Mouse (Mus musculus): Measurements from ENCODE around the gene Pafah1b1. TPM values are rescaled to one million over a fixed set of nuclear protein-coding genes. Genes with fewer than 3 reads are reported as not detected.

Pafah1b1 gene
- 47.2 and 55.8 TPM in 2 replicates for polyA plus RNA-seq (2016; fragmentation: Nextera tagmentation; extraction: Ambion mirVana)

GRCm38 (mm10) chr11:74724235-74724791 lies at the start of gene Pafah1b1:
Pafah1b1 (minus strand) TSS chr11:74724670.
- under 1% methylated on average over 56 of the region's 56 CpGs for WGBS
- H3K4me3 ChIP-seq, result peak within 1 kb of the TSS; percentile 86
- DNase-seq (ENCODE audit: low spot score), result peak; percentile 96
- H3K9me3 ChIP-seq, result no peaks in the 10 kb centered on the region
- H3K4me1 ChIP-seq, result peaks cover 31% of the 10 kb centered on the region
- no peaks in the 10 kb centered on the region for H3K27me3 ChIP-seq (ENCODE audit: insufficient read depth, poor library complexity, severe bottlenecking)
- H3K27ac ChIP-seq, result peak within 1 kb of the TSS; percentile 100
- H3K36me3 ChIP-seq, result no peaks in the 10 kb centered on the region

GRCm38 (mm10) chr11:74772386-74772785 lies 47.9 kb upstream of the Pafah1b1 start:
- Histone ChIP-seq H3K27me3 (ENCODE audit: insufficient read depth, poor library complexity, severe bottlenecking) (no peaks in the 10 kb centered on the region), H3K9me3 (no peaks in the 10 kb centered on the region), H3K4me3 (no peak overlapping the region), H3K27ac (no peak overlapping the region), H3K4me1 (peaks cover 11% of the 10 kb centered on the region), H3K36me3 (peaks cover 39% of the 10 kb centered on the region)
- no peak for DNase-seq (ENCODE audit: low spot score)
- WGBS, result 84% methylated on average over 2 of the region's 2 CpGs

GRCm38 (mm10) chr11:74771650-74772049 lies 47.2 kb upstream of the Pafah1b1 start:
- H3K36me3 ChIP-seq, result peaks cover 32% of the 10 kb centered on the region
- peaks cover 16% of the 10 kb centered on the region for H3K4me1 ChIP-seq
- H3K27me3 ChIP-seq (ENCODE audit: insufficient read depth, poor library complexity, severe bottlenecking), result no peaks in the 10 kb centered on the region
- 60% methylated on average over 4 of the region's 4 CpGs for whole genome bisulfite sequencing
- H3K4me3 ChIP-seq, result peak overlapping the region; percentile 92
- peak overlapping the region; percentile 96; the same call in 1 of the 2 replicates for H3K27ac ChIP-seq
- no peak for DNase-seq (ENCODE audit: low spot score)
- H3K9me3 ChIP-seq, result no peaks in the 10 kb centered on the region

DNA sequence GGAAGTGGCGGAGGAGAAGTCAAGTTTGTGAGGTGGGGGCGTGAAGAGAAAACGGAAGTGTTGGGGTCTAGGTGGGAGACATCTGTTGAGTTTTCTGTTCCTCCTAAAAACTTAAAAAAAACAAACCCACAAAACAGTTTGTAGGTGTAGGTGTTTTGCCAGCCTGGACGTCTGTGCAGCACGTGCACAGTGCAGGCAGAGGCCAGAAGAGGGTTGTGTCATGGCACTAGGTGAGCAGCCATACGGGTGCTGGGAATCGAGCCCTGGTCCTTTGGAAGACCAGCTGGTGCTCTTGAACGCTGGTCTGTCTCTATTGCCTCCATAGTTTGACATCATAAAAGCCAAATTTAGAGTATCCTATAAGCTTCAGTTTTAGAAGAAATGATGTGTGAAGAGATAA lies 46.8 kb upstream of the Pafah1b1 start:
- no peak for DNase-seq (ENCODE audit: low spot score)
- Histone ChIP-seq H3K4me3 (peak overlapping the region; percentile 92), H3K27me3 (ENCODE audit: insufficient read depth, poor library complexity, severe bottlenecking) (no peaks in the 10 kb centered on the region), H3K4me1 (peaks cover 16% of the 10 kb centered on the region), H3K9me3 (no peaks in the 10 kb centered on the region), H3K27ac (peak overlapping the region; percentile 96), H3K36me3 (peaks cover 31% of the 10 kb centered on the region)
- WGBS, result 12% methylated on average over 8 of the region's 8 CpGs

- DNase-seq (ENCODE audit: low spot score), result peak; percentile 98
- Histone ChIP-seq H3K9me3 (no peaks in the 10 kb centered on the region), H3K27me3 (ENCODE audit: insufficient read depth, poor library complexity, severe bottlenecking) (no peaks in the 10 kb centered on the region), H3K4me3 (peak within 1 kb of the TSS; percentile 92), H3K27ac (peak within 1 kb of the TSS; percentile 96), H3K36me3 (peaks cover 26% of the 10 kb centered on the region), H3K4me1 (peaks cover 16% of the 10 kb centered on the region)
- under 1% methylated on average over 43 of the region's 43 CpGs for WGBS
Observed at GRCm38 (mm10) chr11:74770595-74771207, 46.2 kb upstream of the Pafah1b1 start, which contains the start of gene Mettl16. Mettl16 (plus strand) TSS chr11:74770830.

DNA sequence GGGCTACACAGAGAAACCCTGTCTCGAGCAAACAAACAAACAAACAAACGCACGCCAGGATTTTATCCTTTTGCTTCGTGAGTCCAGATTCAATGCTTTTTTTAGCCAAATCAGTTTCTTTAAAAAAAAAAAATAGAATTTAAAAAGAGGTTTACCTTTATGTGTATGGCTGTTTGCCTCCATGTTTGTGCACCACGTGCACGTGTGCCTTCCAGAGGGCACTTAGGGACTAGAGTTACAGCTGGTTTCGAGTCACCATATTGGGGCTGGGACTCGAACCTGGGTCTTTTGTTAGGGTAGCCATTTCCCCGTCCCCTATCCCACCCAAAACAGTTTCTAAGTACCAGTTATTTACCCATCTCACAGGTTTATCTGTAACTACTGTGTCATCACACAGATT lies 45.6 kb upstream of the Pafah1b1 start:
- Histone ChIP-seq H3K27ac (peak overlapping the region; percentile 96), H3K27me3 (ENCODE audit: insufficient read depth, poor library complexity, severe bottlenecking) (no peaks in the 10 kb centered on the region), H3K36me3 (peaks cover 19% of the 10 kb centered on the region), H3K4me1 (peaks cover 16% of the 10 kb centered on the region), H3K9me3 (no peaks in the 10 kb centered on the region), H3K4me3 (peak overlapping the region; percentile 92)
- DNase-seq (ENCODE audit: low spot score), result no peak
- WGBS, result 79% methylated on average over 9 of the region's 9 CpGs

GRCm38 (mm10) chr11:74768045-74768444 lies 43.6 kb upstream of the Pafah1b1 start:
- no peak for DNase-seq (ENCODE audit: low spot score)
- no peak overlapping the region for H3K27ac ChIP-seq
- H3K4me1 ChIP-seq, result peaks cover 16% of the 10 kb centered on the region
- no peaks in the 10 kb centered on the region for H3K36me3 ChIP-seq
- no peaks in the 10 kb centered on the region for H3K27me3 ChIP-seq (ENCODE audit: insufficient read depth, poor library complexity, severe bottlenecking)
- WGBS, result 32% methylated on average over 6 of the region's 6 CpGs
- no peaks in the 10 kb centered on the region for H3K9me3 ChIP-seq
- H3K4me3 ChIP-seq, result no peak overlapping the region

GRCm38 (mm10) chr11:74767469-74767868 lies 43.0 kb upstream of the Pafah1b1 start:
- H3K27me3 ChIP-seq (ENCODE audit: insufficient read depth, poor library complexity, severe bottlenecking), result no peaks in the 10 kb centered on the region
- H3K27ac ChIP-seq, result 0 out of 2 replicates have a peak overlapping the region, but pooled peaks have one; percentile 5
- H3K4me3 ChIP-seq, result no peak overlapping the region
- no peaks in the 10 kb centered on the region for H3K36me3 ChIP-seq
- H3K4me1 ChIP-seq, result peaks cover 16% of the 10 kb centered on the region
- H3K9me3 ChIP-seq, result no peaks in the 10 kb centered on the region
- WGBS, result 72% methylated on average over 4 of the region's 4 CpGs
- no peak for DNase-seq (ENCODE audit: low spot score)

GRCm38 (mm10) chr11:74763960-74764625 lies 39.6 kb upstream of the Pafah1b1 start:
- Histone ChIP-seq H3K9me3 (no peaks in the 10 kb centered on the region), H3K36me3 (no peaks in the 10 kb centered on the region), H3K27me3 (ENCODE audit: insufficient read depth, poor library complexity, severe bottlenecking) (no peaks in the 10 kb centered on the region), H3K4me3 (no peak overlapping the region), H3K27ac (no peak overlapping the region), H3K4me1 (peaks cover 5% of the 10 kb centered on the region; the same call in 1 of the 2 replicates)
- 77% methylated on average over 10 of the region's 10 CpGs for WGBS
- no peak for DNase-seq (ENCODE audit: low spot score)

GRCm38 (mm10) chr11:74761011-74761705 lies 36.7 kb upstream of the Pafah1b1 start:
- 68% methylated on average over 12 of the region's 12 CpGs for WGBS
- no peak overlapping the region for H3K27ac ChIP-seq
- 0 out of 2 replicates have a peak, but pooled peaks cover 7% of the 10 kb centered on the region for H3K4me1 ChIP-seq
- no peak for DNase-seq (ENCODE audit: low spot score)
- no peaks in the 10 kb centered on the region for H3K36me3 ChIP-seq
- no peak overlapping the region for H3K4me3 ChIP-seq
- H3K9me3 ChIP-seq, result no peaks in the 10 kb centered on the region
- H3K27me3 ChIP-seq (ENCODE audit: insufficient read depth, poor library complexity, severe bottlenecking), result no peaks in the 10 kb centered on the region

DNA sequence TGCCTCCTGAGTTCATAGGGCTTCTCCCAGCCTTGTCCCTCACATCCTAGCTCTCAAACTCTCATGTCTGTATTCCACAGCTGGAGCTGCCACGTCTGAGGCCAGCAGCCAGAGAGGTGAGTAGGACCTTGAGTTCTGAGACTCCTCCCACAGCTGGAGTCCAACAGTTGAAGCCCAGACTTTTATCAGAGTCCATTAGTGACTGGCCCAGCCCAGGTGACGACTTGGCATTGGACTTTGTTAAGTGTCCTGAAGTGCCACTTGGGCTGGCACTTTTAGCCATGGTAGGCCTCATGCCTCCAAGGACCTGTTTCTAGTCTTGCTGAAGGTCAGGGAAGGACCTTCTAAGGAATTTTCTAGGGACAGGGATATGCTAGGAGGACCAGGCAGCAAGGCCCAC lies 32.2 kb upstream of the Pafah1b1 start:
- WGBS, result 38% methylated on average over 2 of the region's 2 CpGs
- no peaks in the 10 kb centered on the region for H3K36me3 ChIP-seq
- H3K27ac ChIP-seq, result peak overlapping the region; percentile 67

DNA sequence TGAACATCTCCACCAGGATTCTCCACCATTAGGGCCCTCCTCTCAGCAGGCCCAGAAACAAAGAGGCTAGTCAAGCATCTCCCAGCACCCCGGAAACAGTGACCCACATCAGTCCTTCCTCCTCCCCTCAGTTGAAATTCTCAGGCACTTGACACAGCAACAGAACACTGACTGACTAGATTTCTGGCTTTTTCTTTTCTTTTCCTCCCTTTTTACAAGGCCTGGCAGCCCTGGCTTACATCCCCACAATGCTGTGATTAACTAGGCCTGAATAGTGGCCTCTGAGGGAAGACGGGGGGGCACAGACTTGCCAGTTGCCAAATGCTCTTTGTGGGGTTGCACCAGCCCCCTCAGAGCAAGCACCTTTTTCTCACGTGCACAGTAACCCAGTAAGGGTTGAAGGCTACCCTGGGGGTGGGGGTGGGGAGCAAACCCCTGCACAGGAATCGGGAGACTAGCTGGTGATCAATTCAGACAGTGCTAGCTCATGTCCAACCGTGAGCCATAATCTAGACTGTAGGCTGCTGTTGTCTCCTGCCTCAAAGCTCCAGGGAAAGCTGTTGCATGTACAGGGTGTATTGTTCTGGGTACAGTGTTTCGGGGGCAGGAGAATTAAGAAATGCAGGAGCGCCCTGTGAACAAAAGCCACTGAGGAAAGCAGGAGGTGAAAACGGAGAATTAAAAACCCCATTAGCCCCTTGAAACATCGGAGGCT lies 27.0 kb upstream of the Pafah1b1 start:
- no peaks in the 10 kb centered on the region for H3K36me3 ChIP-seq
- no peak overlapping the region for H3K4me3 ChIP-seq
- DNase-seq (ENCODE audit: low spot score), result no peak
- H3K27me3 ChIP-seq (ENCODE audit: insufficient read depth, poor library complexity, severe bottlenecking), result no peaks in the 10 kb centered on the region
- WGBS, result 70% methylated on average over 9 of the region's 9 CpGs
- peak overlapping the region; percentile 17; the same call in 1 of the 2 replicates for H3K27ac ChIP-seq
- H3K4me1 ChIP-seq, result peaks cover 32% of the 10 kb centered on the region
- H3K9me3 ChIP-seq, result no peaks in the 10 kb centered on the region

More for the DNA sequence above, 32.2 kb upstream of the Pafah1b1 start:
- no peak for DNase-seq (ENCODE audit: low spot score)
- Histone ChIP-seq H3K4me1 (0 out of 2 replicates have a peak, but pooled peaks cover 8% of the 10 kb centered on the region), H3K27me3 (ENCODE audit: insufficient read depth, poor library complexity, severe bottlenecking) (no peaks in the 10 kb centered on the region), H3K4me3 (no peak overlapping the region), H3K9me3 (no peaks in the 10 kb centered on the region)

Data from heart, embryonic 10.5 days (tissue).